Mouse (Mus musculus): ENCODE measurements around the gene Clip1. TPM values are rescaled to one million over a fixed set of nuclear protein-coding genes. Genes with fewer than 3 reads are reported as not detected.
"Not testable (repeated sequence)": the region's sequence is repeated elsewhere in the genome, so short reads cannot be mapped to it uniquely, and the experiment has no call there.

Gene Clip1
- 100 to 1,000 TPM; 119 to 121 TPM for total RNA-seq (2021)
- long read RNA-seq, full-length matches to known transcripts, result 2 of 15 reads
- long read RNA-seq, partial matches to known transcripts, result 0 of 15 reads
- long read RNA-seq, other reads (novel, unspliced or antisense), result 13 of 15 reads

- peak; percentile 71 to 80 for DNase-seq (ENCODE audit: low spot score in 2 of 2)
Observed at GRCm38 (mm10) chr5:123684221-123685144, at the start of gene Clip1. Gene Clip1 (minus strand): TSS chr5:123684618.

- no peak for DNase-seq (ENCODE audit: low spot score in 2 of 2)
Observed at GRCm38 (mm10) chr5:123730981-123731380, 46.6 kb upstream of the Clip1 start.

GRCm38 (mm10) chr5:123723816-123724215 lies 39.4 kb upstream of the Clip1 start:
- DNase-seq (ENCODE audit: low spot score in 2 of 2), result not testable (repeated sequence)

DNA sequence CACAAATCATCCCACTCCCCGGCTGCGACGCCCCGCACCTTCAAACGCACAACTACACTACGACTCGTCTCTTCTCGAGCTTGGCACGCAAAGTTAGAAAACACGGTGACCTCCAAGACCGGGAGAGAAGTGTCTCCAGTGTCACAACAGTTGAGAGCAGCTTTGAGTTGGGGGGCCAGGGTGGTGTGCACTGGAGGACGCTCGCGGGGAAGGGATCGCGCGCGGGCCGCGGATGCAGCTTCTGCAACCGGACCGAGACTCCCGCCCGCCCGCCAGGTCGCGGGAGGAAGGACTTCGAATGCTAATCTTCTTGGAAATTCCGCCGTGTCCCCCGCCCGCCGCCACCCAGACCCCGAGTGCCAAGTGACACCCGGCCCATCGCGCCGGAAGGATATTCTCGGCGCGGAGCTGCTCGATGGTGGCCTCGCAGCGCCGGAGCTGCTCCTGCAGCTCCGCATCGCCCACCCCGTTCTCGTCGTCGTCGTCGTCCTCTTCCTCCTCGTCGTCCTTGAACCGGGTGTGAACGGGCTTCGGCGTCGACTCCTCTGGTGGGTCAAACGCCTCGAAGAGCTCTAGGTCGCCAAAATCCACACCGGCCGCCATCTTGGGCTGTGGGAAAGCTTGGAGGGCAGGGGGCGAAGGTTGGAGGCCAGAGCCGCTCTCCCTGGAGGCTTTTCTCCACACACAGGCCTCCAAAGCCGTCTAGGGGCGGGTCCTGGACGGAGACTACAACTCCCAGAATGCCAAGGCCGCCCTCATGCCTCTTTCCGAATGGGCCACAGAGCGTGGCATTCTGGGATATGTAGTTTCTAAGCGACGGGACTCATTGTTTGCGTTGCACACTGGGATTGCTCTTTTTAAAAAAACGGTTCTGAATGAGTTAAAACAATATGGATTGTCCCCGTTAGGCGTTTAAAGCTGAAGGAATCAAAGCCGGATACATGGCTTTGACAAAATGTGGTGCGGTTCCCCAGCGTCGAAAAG lies 36.2 kb upstream of the Clip1 start, which contains the start of gene Zcchc8:
Gene Zcchc8 (minus strand): TSS at position 773 of the 984 bp plus-strand sequence.
- peak; percentile 93 to 94 for DNase-seq (ENCODE audit: low spot score in 2 of 2)

DNA sequence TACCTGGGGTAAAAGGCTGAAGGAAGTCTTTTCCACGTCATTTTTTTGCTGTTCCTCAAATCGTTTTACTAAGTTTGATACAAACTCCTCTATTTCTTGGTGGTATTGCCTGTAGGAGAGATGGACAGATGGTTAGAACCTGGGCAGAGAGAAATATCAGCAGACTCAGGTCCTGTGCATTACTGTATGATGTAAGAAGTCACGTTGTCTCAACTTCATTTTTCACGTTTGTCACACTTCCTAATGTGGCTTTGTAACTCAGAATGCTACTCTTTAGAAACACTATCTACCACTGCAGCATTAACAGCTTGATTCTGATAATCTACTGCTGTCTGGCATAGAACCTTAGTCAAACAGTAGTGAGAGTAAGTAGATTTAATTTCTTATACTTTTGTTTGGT lies 30.2 kb upstream of the Clip1 start:
- DNase-seq (ENCODE audit: low spot score in 2 of 2), result no peak

DNA sequence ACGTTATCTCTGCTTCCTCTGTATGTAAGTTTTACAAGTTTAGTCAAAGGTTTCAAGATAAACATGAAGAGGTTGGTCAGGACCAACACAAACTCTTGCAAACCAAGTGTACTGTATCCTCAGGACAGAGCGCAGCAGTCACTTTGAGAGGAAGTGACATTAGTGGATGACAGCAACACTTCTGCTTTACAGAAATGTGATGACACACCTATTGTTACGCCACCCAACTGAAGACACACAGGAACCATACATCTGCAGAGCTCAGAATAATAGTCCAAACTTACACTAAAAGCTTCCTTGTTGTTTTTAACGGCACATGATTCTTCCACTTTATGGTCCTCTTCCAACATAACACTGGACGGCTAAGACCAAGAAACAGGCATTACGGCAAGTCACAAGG lies 29.4 kb upstream of the Clip1 start:
- DNase-seq (ENCODE audit: low spot score in 2 of 2), result no peak

DNA sequence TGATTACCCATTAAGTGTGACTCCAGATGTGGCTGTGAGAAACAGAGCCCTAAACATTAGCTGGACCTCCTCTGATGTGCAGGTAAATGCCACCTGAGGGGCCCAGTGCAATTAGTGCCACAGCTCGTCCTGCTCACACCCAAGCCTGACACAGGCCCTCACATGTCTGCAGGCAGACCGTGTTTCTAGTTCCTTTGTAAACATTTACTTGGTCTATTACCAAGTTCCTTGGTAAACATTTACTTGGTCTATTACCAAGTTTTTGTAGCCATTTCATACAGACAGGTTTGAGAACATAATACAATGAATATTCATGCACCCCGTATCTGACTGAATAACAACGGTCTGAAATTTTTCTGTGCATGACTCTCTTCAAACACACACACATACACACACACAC lies 25.2 kb upstream of the Clip1 start:
- DNase-seq (ENCODE audit: low spot score in 2 of 2), result no peak

- DNase-seq (ENCODE audit: low spot score in 2 of 2), result no peak
Observed at GRCm38 (mm10) chr5:123708598-123708997, 24.2 kb upstream of the Clip1 start.

- DNase-seq (ENCODE audit: low spot score in 2 of 2), result peak; percentile 54 to 64
Observed at GRCm38 (mm10) chr5:123700625-123701024, 16.2 kb upstream of the Clip1 start.

DNA sequence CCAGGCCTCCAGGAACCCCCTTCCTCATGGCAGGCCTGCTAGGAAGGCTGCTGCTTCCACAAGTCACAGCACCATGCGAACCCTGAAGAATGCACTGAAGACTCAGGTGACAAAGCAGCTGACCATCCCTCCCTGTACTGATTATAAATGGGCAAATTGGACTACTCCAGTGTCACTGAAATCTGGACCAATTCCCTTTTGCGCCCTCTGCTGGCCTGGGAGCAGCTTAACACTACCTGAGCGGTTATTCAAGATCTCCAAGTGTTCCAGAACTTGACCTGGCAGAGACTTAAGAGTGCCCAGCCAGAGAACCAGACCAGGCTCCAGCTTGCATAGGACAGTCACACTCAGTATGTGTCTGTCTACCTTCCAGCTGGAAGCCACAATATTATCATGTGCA lies 14.8 kb upstream of the Clip1 start:
- DNase-seq (ENCODE audit: low spot score in 2 of 2), result peak; percentile 73 to 82

GRCm38 (mm10) chr5:123696961-123697360 lies 12.5 kb upstream of the Clip1 start:
- no peak for DNase-seq (ENCODE audit: low spot score in 2 of 2)

GRCm38 (mm10) chr5:123696244-123696643 lies 11.8 kb upstream of the Clip1 start:
- no peak for DNase-seq (ENCODE audit: low spot score in 2 of 2)

- DNase-seq (ENCODE audit: low spot score in 2 of 2), result no peak
Observed at GRCm38 (mm10) chr5:123694468-123694867, 10.1 kb upstream of the Clip1 start.

GRCm38 (mm10) chr5:123683377-123684220 lies 819 bp downstream of the Clip1 start:
- DNase-seq (ENCODE audit: low spot score in 2 of 2), result peak; percentile 59 to 71

- peak; percentile 21 to 41 for DNase-seq (ENCODE audit: low spot score in 2 of 2)
Observed at GRCm38 (mm10) chr5:123683043-123683376, 1.4 kb downstream of the Clip1 start.

- DNase-seq (ENCODE audit: low spot score in 2 of 2), result no peak
Observed at GRCm38 (mm10) chr5:123682372-123682771, 2.0 kb downstream of the Clip1 start.

GRCm38 (mm10) chr5:123679546-123680263 lies 4.7 kb downstream of the Clip1 start:
- no peak for DNase-seq (ENCODE audit: low spot score in 2 of 2)

DNA sequence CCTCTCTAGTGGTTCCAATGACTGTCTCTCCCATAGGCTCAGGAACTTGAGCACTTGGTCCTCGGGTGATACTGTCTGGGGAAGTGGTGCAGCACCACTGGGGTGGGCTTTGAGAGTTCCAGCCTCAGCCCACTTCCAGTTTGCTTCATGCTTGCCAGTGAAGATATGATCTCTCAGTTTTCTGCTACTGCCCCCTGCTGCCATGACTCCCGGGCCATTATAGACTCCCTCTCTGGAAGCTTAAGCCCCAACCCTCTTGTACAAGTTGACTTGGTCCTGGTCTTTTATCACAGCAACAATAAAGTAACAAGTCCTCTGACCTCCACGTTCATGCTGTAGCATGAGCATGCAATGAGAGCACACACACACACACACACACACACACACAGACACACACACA lies 5.3 kb downstream of the Clip1 start:
- DNase-seq (ENCODE audit: low spot score in 2 of 2), result no peak

DNA sequence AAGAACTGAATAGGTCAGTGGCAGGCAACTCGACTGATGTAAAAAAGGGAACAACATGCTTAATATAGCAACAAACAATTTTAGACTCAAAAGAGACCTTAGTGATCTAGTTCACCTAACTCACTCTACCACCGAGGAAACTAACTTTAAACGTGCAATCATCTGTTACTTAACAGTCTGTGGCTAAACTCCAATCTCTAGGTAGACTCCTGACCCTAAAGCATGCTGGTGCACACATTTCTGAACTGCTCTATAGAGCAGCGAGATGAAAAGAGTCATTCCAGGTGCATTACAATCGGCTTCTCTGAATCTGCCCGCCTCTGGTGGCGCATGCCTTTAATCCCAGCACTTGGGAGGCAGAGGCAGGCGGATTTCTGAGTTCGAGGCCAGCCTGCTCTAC lies 8.7 kb downstream of the Clip1 start:
- no peak for DNase-seq (ENCODE audit: low spot score in 2 of 2)

DNA sequence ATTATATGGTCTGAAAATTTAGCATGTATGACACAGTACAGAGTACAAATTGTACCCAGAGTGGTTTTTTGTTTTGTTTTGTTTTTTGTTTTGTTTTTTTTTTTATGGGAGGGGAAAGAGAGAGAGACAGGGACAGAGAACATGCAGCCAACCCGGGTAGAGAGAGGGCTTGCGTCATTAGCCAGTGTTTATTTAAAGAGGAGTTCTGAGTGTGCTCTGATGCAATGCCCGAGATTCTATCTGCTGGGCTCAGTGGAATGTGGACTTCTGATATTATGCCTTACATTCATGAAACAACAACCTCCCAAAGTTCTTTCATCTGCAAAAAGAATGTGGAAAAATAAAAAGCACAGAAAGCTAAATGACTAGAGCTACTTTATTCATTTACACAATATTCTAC lies 9.2 kb downstream of the Clip1 start:
- DNase-seq (ENCODE audit: low spot score in 2 of 2), result no peak
